Mouse (Mus musculus): Measurements from ENCODE around the gene Asprv1.

DNA sequence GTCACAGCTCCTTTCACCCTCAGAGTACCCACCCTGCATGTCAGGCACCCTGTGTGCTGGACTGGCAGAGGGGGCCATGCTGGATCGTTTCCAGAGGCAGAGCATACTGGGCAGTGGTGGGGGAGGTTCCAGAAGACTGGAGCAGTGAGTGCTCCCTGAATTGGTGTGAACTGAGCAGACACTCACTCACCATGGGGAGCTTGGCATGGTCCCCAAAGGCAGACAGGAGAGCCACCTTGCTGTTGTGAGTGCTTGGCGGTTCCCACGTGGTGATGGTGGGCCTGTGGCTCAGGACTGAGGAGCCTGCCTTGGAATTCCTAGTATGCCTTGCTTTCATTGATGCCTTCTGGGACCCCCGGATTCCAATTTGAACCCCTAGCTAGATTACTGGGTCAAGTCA is 4.8 kb upstream of the Asprv1 start:
- TF ChIP-seq EP300 (IDR thresholded peaks at IDR 0.05; ENCODE audit: insufficient read depth, low read depth, low read length) (no peak), CTCF (IDR thresholded peaks at IDR 0.05) (no peak), POLR2A (IDR thresholded peaks at IDR 0.05; ENCODE audit: insufficient read depth, low read depth, low read length) (no peak)
